Mouse (Mus musculus) cerebral cortex, adult 2 months (tissue): Measurements from ENCODE around the gene BC005624.

Experiments used
- WGBS: fragments of 180-500 bp; shearing (Covaris S2); methylation state at CpG from one replicate; pipeline ENCODE4 v1.1.7; 2018; 5-methylcytosine and 5-hydroxymethylcytosine counted together

Gene BC005624

DNA sequence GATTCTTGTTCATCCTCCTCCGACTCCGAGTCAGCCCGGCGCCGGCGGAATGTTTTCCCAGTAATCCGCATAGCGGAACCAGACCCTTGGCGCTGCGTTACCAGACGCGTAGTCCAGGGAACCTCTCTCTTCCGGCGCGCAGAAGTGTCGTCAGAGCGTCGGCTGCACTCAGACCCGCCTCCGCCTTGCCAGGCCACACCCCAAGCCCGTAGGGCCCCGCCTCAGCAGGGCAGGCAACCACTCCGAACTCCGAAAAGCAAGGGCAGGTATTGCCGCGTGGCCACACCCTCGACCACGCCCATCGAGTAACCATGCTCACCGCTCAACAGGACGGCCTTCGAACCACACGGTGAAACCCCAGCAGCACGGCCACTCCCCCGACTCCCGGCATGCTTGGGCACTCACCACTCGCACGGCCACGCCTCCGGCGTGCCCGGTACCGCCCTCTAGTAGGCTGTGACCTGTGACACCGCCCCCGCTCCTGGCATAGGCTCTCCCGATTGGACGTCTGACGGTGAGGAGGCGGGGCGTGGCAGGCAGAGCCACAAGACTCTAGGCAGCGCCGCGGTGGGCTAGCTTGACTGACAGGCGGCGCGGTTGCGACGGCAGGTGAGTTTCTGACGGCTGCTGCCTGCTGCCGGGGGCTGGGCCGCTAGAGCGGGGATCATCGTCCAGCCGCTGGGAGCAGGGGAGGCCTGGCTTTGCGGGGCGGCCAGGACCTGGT is at the start of gene BC005624, which contains the start of gene Usp20:
Gene BC005624, minus strand, starts transcription at position 412 of the 724 bp plus-strand sequence.
Gene Usp20, plus strand, starts transcription at position 490 of the 724 bp plus-strand sequence.
- under 1% methylated on average over 66 of the region's 66 CpGs for WGBS

DNA sequence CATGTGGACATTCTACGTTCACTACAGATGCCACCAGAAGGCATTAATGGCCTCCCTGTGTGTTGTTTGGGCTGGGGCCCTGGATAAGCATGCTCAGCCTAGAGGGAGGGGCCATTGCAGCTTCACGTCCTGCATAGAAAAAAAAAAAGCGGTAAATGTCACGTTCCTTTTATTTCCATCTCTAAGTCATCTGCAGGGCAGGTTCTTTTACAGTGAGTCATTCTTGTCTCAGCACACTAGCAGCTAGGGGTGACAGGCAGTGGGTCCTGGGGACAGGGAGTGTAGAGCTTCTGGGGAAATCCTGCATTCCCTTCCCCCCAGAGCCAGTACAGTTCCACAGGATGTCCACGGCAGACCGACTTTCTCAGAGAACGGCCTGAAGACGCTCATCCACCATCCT is 44.6 kb upstream of the BC005624 start:
- 56% methylated on average over 8 of the region's 8 CpGs for WGBS

DNA sequence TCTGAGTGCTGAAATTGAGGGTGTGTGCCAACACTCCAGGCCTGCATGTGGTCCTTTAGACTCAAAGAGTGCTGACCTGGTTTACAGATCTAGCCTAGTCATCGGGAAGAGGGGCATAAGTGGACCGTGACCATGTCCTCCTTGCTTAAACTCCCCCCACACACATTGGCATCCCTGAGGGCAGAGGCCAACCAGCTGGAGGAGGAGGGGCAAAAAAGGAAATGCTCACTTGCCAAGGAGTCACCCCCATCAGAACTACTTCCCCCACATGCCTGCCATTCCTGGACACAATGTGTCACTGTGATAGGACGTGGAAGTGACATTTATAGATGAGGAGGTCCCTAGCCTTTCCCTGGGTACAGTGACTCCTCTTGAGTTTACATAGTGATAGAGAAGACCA is 43.5 kb upstream of the BC005624 start:
- WGBS, result 66% methylated on average over 3 of the region's 3 CpGs

DNA sequence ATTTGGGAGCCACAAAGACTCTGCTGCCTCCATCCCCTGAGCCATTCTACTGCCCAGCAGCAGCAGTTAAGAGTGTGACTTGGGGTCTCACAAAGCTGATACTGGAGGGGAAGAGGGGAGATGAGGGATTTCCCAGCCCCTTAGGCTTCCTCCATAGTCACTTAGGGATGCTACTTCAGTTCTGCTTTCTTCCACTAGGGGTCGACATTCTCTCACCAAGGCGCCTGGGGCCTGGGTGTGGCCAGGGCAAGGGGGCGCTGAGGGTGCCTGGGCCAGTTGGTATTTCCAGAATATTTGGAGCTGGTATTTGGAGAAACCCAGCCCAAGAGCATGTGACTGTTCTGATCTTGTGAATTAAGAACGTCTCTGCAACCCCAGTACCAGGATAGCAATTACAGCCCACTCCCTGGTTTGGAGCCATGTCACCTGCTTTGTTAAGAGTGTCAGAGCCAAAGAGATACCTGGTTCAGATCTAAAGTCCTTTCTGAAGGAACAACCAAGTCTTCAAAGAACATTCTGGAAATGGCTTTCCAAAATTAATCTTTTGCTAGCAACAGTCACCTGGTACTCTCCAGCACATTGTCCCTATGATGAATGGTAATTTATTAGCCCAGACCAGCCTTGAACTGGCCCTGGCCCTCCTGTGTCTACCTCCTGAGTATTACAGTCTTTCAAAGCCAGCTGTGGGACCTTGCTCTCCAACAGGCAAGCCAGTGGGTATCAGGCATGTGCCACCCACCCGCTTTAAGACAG is 42.8 kb upstream of the BC005624 start:
- 27% methylated on average over 5 of the region's 5 CpGs for WGBS

DNA sequence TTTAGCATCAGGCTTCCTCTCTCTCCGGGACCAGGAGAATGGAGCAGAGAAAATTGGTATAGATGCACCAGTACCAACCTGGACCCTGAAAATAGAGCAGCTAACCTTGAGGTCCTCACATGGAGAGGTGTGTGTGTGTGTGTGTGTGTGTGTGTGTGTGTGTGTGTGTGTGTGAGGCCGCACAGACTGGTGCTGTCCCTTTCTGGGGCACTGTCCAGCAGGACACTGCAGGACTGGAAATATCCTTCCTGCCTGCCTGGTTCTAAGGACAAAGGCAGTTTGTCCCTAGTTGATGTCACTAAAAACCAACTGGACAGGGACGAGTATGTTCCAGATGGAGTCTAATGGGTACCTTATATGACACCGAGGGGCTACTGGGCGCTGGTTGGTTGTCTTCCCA is 41.9 kb upstream of the BC005624 start:
- 62% methylated on average over 5 of the region's 5 CpGs for WGBS

DNA sequence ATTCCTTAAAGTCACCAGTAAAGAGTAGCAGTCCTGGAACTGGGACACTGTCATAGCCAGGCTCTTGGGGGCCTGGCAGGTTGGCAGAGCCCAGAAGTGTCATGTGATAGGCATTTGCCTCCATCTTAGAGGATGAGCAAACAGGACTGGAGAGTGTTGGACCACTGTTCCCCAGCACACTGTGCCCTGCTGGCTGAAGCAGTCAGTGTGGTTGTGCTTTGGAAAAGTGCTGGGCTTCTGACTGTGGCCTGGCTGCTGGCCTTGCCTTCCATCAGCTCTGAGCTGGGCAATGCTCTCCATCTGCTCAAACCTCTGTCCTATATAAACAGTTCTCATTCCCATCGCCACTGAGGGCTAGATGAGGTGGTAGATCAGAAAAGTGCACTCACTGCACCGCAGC is 38.2 kb upstream of the BC005624 start:
- 89% methylated on average over 2 of the region's 2 CpGs for WGBS

DNA sequence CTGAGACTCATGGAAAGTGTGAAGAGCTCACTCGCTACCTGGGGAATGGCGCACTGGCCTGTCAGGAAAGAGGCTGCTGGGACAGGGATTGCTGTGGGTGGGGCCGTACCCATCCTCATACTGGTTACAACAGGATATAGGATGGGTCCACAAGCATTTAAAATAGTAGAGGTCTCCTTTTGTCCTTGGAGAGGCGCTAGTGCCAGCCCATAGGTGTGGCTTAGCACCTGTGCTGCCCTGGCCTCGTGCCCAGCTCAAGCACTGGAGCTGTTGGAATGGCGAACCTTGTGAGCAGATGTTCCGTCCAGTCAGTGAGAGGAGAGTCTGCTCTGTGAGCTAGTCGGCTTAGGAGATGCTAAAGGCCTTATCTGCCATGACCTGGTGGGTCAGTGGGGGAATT is 37.0 kb upstream of the BC005624 start:
- WGBS, result 83% methylated on average over 8 of the region's 8 CpGs

DNA sequence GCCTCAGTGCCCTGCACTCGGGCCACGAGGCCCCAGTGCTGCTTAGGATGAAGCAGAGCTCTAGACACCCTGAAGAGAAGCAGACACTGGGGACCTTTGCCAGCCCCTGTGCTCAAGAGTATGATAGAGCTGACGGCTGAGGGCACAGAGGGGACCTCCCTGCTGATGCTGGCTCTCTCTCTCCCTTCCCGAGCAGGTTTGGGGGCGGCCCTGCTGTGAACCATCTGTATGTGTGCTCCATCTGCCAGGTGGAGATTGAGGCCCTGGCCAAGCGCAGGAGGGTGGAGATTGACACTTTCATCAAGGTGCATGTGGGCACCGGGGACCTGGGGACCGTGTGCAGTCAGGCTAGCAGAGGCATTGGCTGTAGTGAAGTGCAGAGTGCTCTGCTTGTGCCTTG is 36.5 kb upstream of the BC005624 start:
- WGBS, result 70% methylated on average over 8 of the region's 8 CpGs

DNA sequence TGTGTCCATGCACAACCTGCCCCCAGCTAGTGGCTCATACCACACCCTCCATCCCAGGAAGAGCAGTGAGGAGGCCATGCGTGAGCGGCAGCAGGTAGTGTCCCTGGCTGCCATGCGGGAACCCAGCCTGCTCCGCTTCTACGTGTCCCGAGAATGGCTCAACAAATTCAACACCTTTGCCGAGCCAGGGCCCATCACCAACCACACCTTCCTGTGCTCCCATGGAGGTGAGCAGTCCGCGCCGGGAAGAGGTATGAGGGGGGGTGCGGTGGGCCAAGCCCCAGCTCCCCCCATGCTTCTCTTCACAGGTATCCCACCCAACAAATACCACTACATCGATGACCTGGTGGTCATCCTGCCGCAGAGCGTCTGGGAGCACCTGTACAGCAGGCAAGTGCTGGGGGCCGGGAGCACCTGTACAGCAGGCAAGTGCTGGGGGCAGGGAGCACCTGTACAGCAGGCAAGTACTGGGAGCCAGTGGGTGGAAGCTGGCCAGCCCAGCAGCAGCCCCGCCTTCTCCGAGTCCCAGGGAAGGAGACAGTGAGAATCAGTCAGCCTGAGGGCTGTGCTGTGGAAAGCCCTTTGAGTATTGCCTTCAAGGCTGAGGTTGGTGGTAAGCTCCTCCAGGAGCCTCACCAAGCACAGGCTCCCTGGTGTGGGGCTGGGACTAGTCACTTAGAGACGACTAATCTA is 35.8 kb upstream of the BC005624 start:
- WGBS, result 92% methylated on average over 18 of the region's 18 CpGs

DNA sequence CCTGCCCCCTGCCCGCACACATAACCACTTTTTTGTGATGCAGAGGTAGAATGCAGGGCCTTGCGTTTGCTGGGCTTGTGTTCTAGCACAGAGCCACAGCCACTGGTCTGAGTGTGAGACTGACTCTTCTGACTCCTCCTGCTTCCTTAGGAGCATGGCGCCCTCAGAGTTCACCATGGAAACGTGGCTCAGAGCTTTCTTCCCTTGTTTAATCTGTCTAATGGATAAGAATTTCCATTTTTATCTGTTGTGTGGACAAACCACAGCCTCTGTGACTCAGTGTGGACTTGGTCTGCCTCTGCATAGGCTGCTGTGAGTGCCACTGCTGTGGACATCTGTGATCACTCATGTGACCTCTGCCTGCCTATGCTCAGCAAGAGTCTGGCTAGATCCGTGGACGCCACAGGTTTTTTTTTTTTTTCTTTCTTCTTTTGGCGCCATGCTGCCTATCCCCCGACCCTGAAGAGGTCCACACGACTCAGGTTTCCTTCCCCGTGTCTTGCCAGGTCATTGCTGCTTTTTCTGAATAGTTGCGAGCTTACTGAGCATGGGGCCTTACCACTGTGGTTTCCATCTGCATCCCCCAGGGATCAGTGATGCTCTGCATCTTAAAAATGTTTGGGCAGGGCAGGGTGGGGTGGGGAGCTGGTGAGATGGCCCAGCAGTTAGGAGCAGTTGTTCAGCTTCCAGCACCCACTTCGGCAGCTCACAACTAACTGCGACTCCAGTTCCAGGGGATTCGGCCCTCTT is 31.5 kb upstream of the BC005624 start:
- WGBS, result 79% methylated on average over 14 of the region's 14 CpGs

DNA sequence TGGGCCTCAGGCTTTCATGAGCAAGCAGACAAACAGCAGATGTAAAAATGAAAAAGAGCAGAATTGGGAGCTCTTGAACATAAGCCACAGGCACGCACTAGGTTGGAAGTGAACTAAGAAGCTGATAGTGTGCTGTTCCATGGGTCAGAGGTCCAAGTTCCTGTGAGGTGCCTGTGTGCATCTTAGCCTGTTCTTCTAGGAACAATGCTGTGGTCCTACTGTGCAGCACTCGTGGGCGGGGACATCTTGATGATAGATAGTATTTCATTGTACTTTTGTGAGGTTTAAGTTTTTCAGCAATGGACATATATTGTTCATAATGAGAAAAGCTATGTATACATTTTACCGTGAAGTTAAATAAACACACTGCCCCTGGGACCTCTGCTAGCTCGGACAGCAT is 25.2 kb upstream of the BC005624 start:
- 91% methylated on average over 5 of the region's 5 CpGs for WGBS

DNA sequence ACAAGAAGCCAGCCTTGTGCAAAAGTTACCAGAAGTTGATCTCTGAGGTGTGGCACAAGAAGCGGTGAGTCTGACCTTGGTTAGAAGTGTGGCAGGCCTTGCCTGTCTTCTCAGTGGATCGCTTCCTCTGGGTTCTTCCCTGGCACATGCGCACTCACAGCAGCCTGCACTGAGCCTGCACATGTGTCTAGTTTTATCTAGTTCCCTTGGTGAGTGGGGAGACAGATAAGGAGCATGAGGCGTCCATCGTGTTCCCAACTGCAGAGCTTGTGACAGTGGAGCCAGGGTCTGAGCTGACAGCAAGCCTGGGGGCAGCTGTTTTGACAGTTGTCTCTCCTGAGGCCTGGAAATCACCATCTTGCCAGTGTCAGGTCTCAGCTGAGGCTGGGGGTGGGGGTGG is 24.4 kb upstream of the BC005624 start:
- WGBS, result 75% methylated on average over 5 of the region's 5 CpGs

DNA sequence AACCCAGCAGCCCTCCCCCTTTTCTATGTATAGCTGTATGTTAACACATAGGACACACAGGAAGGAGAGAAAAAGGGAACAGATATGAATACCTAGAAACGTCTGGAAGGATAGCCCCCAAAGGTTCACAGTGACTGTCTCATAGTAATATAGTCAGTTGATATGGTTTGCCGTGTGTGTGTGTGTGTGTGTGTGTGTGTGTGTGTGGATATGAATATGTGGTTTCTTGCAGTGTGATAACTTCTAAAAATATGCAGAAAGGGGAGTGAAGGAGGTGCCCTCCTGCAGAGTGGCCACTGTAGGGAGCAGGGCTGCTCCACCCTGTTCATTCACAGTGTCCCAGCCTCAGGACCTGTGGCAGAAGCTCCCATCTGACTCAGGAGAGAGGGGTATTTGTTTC is 23.5 kb upstream of the BC005624 start:
- 76% methylated on average over 2 of the region's 2 CpGs for WGBS

DNA sequence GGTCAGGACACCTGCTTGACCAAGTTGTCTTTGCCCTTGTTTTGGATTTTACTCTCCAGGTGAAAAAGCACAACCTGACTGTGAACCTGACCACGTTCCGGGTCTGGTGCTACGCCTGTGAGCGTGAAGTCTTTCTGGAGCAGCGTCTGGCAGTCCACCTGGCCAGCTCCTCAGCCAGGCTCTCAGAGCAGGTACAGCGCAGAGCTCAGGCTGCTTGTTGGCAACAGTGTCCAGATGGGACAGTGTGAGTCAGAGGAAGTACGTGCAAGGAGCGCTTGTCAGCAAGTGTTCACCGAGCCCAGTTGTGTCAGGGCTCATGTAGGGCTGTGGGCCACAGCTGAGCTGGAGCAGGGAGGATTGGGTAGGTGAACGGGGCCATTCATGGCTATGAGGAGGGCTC is 20.9 kb upstream of the BC005624 start:
- 79% methylated on average over 10 of the region's 10 CpGs for WGBS

DNA sequence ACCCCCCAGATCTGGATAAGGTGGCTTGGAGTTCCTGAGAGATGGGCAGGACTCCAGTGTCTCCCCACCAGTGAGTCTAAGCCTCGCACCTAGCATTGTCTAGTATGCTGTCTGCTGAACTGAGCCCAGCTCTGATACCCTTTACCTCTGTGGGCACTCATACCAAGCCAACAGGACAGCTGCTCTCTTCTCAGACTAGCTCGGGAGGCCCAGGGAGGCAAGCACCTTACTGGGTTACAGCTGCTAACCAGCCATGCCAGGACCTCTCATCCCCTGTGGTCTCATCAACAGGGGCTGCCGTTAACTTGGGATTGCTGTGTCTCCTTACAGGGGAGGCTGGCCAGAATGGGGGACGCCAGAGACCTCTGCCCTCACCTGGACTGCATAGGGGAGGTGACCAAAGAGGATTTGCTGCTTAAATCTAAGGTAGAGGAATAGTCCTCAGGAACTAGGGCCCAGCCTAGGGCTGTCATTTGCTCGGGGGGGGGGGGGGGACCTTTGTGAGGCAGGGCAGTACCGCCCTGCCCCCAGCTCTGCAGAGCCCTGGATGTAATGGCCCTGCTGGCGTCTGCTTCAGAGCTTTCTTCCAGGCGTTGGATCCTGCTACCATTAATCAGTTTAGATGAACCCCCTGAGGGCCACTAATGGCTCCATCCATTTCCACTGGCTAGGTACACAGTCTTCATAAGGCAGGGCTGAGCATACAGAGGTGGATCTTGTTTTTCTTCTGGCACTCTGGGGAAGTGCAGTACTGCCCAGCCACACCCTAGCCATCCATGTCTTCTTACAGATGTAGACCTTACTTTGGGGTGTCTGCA is 16.7 kb upstream of the BC005624 start:
- WGBS, result 84% methylated on average over 8 of the region's 8 CpGs

DNA sequence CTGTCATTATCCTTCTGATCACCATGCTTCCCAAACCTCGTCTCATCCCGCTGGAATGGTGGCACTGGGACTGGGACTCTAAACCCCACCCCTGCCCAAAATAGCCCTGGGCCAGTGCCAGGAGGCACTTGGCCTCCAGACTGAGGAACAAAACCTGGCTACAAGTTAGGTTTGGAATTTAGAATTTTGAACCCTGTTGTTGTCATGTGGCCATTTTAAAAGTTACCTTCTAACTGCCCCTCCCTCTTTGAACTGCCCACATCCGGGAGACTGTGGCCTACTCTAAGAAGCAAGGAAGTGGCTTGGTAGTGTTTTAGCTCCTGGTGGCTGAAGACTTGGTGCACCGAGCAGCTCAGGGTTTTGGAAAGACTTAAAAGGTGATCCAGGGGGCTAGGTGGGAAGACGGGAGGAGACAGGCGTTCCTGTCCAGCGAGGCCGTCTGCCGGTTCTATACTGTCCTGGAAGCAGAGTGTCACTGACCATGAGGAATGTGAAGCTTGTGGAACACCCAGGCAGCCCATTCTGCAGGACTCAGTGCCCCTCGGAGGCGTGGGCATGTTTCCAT is 13.5 kb upstream of the BC005624 start:
- 73% methylated on average over 11 of the region's 11 CpGs for WGBS

DNA sequence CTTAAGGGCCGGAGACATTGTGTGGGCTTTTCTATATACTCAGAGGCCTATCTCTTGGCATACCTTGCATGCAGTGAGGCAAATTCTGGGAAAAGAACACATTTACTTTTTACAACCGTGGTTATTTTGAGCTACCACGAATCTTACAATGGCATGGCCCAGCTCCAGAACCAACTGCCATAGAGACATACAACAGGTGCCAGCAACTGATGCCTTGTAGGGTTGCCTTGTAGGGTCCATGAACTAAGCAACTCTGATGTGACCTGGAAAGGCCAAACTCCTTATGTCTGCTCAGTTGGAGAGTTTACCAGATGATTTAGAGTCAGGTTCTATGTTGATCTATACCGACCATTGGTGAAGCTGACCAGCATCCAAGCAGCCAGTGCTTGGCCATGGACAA is 12.9 kb upstream of the BC005624 start:
- 69% methylated on average over 4 of the region's 4 CpGs for WGBS

DNA sequence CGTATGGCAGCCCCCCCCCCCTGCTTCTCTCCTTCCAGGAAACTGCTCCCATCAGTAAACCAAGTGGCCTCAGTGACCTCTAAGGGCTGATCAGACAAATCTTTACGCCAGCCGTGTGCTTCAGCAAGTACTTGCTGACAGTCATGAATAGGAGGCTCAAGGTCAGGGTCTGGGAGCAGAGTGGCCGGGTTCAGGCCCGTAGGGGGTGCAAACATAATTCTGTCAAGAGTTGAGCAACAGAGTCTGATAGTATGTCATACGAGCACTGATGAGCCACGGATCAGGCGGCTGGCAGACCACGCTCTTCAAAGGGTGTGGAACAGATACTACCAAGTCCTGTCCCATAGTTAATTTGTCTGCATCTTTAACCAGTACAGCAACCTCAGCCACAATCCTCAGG is 8.2 kb upstream of the BC005624 start:
- WGBS, result 94% methylated on average over 9 of the region's 9 CpGs

DNA sequence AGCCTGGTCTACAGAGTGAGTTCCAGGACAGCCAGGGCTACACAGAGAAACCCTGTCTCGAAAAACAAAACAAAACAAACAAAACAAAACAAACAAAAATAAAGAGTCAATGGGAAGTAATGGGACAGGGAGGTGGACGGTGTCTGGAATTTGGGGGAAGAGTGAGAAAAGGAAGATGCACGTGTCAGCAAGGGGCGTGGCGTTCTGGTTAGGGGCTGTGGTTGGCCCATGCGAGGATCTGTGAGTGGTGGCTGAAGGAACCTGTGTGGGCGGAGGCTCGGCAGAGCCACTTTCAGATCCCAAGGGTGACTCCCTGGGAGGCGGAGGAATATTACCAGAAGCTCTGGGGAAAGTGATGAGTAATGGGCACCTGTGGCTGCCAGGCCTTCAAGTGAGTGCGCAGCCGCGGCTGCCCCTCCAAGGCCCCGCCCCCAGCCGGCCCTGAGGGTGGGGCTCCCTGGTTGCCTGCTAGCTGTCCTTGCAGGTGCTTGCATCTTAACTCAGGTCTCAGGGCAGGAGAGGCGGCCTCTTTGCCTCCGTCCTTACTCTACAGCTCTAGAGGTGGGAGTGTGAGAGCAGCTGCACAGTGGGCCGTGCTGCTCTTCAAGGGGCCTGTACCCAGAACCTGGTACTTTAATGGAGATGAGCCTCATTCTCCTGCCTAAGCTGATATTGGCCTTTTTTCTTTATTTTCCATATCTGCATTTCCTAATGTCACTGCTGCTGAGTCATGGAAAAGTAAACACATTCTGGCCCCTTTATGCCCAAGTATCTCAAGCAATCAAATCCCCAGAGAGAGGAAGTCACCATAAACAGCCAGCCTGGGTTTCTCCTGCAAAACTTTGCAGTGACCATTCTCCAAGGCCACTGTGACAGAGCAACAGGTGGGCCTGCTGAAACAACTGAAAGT is 3.4 kb upstream of the BC005624 start:
- WGBS, result 35% methylated on average over 17 of the region's 17 CpGs

DNA sequence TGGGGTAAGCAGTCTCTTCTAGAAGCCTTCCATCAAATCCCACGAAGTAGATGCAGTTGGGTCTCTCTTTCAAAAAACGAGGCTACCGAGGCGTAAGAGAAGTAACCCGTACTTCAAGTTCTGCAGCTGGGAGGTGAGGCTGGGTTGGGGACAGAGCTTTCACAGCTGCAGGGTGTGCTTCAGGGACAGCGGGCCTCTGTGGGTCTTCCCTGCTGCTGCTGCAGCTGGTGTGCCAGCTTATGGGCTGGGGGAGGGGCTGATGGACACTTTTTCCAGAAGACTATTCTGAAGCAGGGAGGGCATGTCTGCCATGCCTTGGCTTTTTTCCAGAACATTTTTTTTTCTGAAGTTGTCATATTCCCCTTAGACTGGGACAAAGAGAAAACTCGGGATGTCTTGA is 1.0 kb upstream of the BC005624 start:
- 38% methylated on average over 7 of the region's 7 CpGs for WGBS
